Mouse (Mus musculus): ENCODE measurements around the gene Esr1.

Gene Esr1

DNA sequence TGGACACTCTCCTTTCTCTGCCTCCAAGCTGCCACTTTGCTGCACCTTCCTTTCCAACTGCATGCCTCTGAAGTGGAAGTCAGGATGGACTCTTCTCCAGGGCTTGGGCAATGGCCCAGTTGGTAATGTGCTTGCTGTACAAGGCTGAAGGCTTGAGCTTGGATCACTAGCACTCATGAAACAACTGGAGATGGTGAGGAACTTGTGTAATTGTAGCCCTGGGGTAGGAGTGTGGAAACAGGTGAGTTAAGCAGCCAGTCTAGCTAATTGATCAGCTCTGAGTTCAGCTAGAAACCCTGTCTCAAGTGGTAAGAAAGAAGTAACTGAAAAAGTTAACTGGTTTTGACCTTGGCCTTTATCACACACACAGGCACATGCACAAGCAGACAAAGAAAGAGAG lies 229.6 kb downstream of the Esr1 start:
- DNase-seq (ENCODE audit: low spot score) = no peak

DNA sequence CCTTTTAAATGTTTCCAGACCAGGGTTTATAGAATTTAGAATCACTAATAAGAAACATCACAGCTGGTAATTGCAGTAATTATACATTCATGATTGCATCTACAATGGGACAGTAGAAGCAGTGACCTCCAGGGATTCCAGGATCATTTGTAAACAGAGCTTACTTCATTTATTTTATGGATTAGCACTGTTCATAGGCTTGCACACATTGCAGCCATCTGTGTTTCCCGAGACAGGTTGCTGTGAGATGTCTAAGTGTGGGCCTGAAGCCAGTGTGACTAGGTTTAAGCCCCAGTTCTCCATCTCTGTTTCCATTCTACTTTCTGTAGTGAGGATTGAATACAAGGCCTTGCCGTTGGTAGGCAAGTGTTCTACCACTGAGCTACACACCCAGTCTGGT lies 236.1 kb downstream of the Esr1 start:
- DNase-seq (ENCODE audit: low spot score) = no peak

DNA sequence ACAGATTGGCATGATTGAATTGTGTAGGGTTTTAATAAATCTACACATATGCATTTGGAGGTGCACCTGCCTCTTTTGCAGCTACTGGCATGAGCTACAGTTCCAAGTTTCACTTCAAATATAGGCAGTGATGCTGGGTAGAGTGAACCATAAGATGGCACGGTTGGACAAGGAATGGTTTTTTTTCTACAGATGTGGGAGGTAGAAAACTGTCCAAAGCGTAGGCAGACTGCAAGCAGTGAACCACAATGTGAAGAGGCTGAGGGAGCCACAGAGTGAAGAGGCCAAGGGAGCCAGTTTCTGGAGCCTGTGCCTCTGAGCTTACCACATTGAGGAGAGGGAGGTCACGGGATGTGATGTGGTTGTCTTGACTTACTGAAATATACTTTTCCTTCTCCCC lies 238.5 kb downstream of the Esr1 start:
- DNase-seq (ENCODE audit: low spot score) = no peak

DNA sequence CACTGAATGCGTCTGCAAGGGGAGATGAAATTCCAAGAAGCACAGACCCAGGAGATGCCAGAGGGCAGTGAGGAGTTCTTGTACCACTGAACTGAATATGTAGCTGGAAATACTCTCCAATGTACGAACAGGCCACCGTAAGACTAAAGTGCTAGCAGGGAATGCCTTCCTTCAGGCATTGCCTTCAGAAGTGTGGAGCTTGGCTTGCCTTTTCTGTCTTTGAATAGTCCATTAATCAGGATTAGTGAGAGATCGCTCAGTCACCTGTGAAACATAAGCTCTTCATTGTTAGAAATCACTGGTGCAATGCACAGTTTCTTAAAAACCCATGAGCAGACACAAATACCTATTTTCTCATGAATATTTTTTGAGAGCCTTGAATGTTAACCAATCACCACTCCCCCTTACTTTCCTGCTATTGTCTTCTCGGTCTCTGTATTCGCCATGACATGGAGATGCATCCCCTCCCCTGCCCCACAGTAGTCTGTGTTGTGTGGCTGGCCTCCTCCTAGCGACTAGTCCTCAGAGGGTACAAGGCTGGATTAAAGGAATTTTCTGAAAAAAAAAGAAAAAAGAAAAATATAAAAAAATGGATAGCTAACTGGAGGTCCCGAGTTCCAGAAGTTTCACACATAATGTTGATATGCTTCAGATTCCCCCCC lies 263.8 kb downstream of the Esr1 start:
- no peak for DNase-seq (ENCODE audit: low spot score)

DNA sequence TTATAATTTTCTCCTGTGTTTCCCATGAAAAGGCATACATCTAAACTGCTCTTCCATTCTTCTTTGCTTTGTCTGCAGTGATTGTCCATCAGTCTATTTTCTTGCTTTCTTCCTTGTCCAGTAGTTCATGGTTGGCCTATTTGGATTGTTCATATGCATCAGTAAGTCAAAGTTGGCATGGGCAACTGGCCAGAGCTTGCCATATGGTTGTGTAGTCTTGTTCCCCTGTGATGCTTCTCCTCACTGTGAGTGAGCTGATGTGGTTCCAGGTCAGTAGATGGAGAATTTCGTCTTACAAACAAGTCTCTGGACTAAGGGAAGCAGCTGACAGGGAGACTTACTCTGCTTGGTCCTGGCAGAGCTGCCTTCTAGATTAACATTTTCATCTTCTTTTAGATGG lies 270.0 kb downstream of the Esr1 start:
- no peak for DNase-seq (ENCODE audit: low spot score)

DNA sequence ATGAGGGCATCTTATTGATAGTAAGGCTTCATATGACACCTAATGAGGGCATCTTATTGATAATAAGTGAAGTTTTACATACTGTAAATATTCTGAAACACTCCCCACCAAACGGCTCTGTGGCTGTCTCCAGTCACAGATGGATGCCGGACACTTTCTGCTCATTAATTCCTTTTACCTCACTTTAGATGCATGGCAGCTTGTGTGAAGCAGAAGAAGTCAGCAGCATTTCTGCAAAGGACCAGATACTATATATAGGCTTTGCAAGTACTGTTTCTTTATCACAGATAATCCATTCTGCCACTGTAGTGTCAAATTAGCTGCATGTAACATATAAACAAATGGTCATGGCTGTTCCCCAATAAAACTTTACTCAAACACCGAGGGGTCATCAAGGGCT lies 274.1 kb downstream of the Esr1 start:
- no peak for DNase-seq (ENCODE audit: low spot score)

DNA sequence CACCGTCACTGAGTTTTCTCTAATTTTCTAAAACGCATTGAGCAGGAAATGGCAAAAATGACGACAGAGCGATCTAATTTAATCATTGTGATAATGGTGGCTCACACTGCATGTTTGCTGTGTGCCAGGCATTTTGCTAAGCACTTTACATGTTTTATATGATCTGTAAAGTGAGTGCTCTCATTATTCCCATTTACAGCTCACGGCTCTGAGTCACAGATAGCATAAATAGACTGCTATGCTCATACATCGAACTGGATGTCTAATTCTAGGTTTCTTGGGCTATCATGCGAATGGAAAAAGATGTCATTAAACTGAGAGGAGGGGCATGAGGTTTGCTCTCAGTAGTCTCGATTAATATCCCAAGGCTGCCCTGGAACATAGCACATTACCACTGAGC lies 274.6 kb downstream of the Esr1 start:
- DNase-seq (ENCODE audit: low spot score) = no peak

DNA sequence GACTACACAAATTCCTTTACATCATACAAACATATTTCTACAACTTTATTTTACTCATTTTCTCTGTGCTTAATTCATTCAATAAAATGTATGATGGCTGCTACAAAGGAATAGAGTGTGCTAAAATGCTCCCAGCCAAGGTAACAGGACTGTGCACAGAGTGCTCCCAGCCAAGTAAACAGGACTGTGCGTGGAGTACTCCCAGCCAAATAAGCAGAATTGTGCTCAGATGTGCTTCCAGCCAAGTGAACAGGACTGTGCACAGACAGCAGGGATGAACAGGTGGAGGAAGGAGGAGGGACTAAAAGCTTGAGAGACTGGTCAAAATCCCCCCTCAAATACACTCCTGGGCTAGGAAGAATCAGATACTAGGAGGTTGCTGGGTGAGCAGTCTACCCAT lies 282.1 kb downstream of the Esr1 start:
- no peak for DNase-seq (ENCODE audit: low spot score)

DNA sequence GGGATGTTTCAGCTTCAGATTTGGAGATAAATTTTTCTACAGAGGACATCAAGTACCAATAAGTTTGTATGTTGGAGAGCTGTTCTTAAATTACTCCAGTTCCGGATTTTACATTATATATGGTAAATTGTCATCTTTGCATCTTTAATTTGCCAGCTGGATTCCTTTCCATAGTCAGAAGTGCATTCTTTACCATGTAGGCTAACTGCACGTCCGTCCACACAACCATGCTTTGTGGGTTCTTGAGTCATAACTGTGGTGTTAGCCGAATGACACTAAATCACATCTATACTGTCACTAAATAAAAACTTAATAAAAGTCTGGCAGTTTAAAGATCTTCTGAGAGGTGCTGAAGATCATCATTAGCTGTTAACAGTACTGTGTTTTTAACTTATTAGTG lies 286.4 kb downstream of the Esr1 start:
- DNase-seq (ENCODE audit: low spot score) = no peak

DNA sequence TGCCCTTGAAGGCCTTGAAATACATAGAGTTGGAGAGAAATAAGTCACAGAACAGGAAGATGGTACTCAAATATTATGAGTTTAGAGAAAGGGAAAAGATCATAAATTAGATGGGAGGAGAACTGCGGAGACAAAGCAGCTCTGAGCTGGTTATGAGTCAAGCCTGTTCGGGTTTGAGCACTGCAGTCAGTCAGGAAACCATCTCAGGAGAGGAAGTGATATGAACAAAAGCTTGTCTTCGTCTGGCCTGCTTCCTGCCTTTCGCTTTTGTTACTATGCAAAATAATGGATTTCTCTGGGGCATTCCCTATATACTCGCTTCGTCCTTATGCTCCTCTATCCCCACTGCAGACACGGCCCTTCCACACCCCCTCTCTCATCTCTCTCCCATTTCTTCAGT lies 288.9 kb downstream of the Esr1 start:
- DNase-seq (ENCODE audit: low spot score) = no peak

DNA sequence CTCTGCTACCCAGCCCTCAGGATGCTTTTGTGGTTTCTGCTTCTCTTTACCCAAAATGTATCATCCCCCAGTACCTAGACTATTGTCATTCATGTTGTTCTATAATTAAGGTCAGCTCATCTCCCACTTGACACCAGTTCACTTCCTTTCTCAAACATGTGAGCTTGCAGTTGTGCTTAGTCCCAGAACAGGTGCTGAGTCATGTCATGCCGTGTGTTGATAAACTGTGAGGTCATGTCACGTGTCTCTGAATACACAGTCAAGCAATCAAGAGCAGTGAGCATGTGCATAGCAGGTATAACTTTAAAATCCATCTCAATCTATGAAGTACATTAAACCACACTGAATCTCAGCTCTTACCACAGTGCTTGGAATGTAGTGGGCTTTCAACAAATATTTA lies 297.9 kb downstream of the Esr1 start:
- no peak for DNase-seq (ENCODE audit: low spot score)

DNA sequence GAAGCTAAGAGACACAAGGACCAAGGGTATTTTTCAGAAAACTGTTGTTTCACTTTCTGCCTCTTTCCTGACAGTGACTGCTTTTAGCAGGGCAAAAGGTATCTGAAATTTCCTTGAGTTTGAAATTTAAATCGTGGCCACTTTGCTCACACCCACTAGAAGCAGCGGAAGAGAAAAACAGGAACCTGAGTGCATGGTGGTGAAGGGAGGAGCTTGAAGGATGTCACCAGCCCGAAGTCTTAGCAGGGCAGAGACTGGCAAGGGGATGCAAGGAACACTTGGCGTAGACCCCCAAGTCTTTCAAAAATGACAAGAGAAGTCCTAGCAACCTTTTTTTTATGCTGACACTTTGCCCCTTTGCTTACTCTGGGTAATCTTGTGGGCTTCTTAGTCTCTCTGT lies 299.1 kb downstream of the Esr1 start:
- DNase-seq (ENCODE audit: low spot score) = no peak

DNA sequence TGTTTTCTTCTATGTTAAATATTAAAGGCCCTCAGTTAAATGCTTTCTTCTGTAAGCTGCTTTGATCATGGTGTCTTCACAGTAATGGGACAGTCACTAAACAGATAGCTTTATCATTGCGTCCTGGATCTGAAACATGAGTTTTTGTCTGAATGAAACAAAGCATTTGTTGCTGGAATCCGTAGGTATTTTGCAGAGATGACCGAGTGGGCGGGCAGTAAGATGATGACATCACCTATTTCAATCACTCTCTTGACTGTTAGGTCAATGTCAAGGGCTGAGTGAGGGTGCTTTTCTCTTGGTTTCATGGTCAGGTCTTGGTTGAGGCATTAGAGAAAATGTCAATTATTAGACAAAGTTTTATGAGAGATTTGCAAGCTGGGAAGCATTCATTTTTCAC lies 307.7 kb downstream of the Esr1 start:
- no peak for DNase-seq (ENCODE audit: low spot score)

DNA sequence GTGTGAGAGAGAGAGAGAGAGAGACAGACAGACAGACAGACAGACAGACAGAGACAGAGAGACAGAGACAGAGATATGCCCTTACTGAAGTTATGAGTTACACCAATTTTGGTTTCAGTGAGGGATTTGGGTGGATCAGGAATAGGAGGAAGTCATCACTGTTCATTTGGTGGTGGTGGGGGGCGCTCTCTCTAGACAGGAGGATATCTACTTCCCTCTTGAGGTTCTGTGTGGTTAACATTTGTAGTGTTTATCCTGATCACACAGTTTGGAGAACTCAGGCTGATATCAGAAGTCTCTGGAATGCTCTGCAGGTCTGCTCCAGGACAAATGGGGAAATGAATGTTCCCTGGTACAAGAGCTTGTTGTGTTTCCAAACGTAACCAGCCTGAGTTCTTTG lies 312.2 kb downstream of the Esr1 start:
- no peak for DNase-seq (ENCODE audit: low spot score)

DNA sequence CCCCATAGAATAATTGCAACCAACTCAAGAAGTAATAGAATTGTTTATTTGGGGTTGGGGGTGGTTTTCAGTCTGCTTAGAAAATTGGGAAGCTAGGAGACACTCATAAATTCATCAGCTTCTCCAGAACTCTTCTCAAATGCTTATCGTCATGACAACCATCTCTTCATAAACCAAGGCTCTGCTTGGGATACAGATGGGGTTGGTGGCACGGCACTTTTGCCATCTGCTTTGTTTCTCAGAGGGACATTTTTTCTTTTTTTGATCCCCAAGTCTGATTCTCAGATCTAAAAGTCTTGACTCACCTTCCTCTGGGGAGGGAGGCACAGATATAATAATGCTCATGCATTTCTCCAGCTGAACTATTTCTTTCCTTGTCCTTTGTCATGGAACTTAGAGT lies 313.0 kb downstream of the Esr1 start:
- no peak for DNase-seq (ENCODE audit: low spot score)

DNA sequence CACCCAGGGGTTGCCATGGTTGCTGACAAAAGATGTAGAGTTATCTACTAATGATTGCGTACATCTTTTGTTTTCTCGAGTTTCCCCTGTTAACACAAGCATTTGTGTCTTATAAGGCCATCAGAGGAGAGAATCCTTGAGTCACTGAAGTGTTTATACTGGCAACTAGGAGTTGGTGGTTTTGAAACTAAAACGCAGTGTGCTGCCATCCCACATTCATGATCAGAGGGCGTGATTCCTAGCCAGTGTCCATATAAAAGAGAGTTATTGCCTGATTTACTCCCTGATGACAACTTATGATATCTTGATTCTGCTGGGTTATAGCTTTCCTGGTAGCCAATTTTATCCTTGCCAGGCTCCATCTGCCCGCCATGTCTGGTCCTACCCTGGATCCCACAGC lies 331.8 kb downstream of the Esr1 start:
- no peak for DNase-seq (ENCODE audit: low spot score)

DNA sequence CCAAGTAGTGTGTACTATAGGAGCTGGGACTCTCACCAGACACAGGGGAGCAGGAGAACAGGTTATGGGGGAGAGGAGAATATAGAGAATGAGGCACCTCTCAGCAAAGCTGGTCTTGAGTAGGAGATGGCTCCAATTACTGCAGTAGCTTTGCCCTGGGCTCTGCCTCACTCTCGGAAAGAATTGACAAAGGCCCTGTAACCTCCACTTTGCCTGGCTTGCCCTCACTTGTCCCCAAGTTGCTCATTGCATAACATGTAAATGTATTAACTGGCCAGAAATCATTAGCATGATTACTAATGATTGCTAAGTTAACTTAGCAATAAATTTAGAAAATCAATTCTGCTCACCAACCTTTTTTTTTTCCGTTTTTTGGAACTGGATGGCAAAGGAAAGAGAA lies 333.3 kb downstream of the Esr1 start:
- DNase-seq (ENCODE audit: low spot score) = no peak

DNA sequence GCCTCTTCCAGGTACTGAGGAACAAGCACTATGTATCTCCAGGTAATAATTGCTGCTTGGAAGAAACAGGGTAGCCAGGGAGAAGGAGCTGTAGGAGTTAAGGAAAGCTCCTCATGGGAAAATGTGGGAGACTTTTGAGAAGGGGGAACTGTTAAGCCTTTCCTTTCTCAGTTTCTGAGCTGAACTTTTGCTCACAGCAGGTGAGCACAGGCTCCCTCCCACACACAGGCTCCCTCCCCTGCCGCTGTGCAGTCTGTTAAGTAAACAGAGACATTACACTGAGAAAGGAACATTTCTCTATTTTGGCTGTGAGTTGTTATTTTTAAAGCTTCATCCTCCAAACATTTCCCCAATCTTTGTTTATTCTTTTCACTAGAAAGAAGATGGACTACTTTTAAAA lies 354.4 kb downstream of the Esr1 start:
- DNase-seq (ENCODE audit: low spot score) = no peak

DNA sequence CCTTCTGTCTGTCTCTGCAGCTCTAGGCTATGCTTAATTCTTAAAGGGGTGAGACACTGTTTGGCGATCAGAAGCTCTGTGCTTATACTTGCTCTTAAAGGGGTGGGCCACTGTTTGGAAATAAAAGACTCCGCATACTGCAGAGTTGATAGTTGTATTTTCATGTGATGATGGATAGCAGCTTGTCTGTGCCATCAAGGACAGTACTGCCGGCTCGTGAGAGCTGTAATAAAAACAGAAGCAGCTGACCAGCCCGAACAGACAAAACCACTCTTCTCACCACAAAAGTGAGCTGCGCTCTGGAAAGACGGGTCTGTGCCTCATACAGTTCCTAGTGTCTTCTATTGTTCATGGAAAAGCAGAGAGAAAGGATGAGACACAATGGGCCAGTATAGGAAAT lies 359.8 kb downstream of the Esr1 start:
- DNase-seq (ENCODE audit: low spot score) = no peak

DNA sequence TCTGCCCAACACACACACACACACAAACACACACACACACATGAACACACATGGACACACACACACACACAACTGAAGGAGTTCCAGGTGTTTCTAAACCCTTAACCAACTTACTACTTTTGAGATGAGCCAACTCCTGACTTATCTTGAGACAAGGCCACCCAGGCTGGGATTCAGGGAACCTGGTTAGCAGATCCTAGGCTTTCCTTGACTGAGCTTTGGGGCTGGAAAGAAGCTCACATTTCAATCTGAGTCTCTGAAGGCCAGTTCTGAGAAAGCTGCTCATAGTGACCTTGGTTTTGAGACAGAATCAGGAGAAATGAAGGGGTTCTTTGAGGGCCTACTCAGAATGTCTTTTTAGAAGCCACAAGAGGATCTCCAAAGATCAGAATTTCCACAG lies 360.2 kb downstream of the Esr1 start:
- no peak for DNase-seq (ENCODE audit: low spot score)

DNA sequence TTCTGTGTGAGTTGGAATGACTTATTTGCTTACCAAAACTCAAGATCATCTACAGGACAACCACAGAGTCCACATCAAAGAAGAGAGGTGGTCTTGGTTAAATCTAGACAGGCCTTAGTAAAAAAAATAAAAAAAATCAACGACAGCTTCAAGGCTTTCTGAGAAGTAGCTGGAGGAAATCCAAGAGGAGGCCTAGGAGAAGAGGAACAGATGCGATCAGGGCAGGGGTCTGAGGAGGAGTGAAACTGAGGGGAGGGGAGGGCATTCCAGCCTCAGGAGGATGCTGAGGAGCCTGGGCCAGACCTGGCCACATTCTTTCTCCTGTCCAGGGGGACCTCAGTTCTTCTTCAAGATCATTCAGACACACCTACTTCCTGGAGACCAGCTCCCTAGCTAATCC lies 360.6 kb downstream of the Esr1 start:
- no peak for DNase-seq (ENCODE audit: low spot score)

DNA sequence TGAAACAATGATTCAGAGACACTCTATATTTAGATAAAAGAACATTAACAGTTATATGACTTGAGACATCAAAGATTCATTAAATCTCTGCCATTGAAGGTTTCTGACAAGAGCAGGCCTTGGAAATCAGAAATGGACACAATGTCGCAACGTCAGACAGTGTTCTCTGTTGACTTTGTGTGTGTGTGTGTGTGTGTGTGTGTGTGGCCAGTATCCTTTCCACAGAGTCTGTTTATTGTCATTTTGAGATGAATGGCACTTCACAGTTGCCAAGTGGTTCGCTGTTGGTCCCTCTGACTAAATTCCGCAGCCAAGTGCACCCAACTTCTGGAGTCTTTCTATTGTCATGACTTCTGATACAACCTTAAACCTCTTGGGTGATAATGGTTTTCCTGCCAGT lies 362.9 kb downstream of the Esr1 start:
- no peak for DNase-seq (ENCODE audit: low spot score)

DNA sequence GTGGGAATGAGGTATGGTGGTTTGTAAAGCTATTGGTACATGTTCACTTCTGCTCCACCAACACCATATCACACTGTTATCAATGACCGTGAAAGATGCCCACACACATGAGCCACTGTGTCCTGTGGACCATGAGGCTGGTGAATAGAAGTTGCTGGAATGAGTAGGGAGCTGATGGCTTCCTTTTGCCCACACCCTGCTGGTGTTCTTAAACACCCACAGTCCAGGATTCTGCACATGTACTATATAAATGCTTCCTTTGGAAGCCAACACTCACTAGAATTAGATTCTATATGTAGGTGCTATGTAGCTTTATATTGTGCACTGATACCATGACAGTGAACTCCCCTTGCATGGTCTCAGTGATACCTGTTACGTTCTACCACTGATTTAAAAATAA lies 365.2 kb downstream of the Esr1 start:
- DNase-seq (ENCODE audit: low spot score) = no peak

DNA sequence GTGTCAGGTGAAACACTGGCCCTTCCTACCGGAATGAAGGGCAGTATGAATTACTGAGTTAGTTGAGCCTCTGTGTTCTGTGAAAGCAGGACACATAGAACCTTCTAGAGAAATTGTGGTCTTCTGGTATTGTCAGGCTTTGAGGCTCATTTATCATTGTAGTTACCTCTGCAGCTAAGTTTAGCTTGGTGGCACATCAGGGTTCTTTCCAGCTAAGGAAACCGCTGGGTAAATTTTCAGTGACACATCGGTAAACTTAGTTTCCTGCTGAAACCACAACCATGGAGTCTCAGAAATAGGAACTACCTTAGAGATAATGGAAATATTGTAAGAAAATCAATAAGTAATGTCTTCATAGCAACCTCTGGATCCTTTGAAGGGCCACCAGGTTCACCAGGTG lies 366.0 kb downstream of the Esr1 start:
- no peak for DNase-seq (ENCODE audit: low spot score)

DNA sequence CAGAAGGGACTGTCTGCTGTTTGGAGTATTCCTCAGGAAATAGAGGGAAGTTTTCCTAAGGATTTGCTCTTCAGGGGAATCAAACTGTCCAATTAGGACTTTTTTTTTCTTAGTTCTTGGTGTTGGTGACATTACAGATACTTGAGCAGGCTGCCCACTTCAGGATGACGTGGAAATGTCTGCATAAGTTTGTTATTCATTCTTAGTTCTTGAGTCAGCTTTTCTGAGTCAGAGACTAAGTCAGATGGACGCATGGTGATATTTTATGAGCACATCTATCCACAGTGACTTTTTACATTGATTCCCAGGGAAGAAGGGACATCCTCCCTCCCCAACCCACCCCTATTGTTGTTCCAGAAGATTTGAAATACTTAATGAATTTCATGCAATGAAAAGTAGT lies 372.5 kb downstream of the Esr1 start:
- no peak for DNase-seq (ENCODE audit: low spot score)

Measured in ovary, postnatal 10 days (tissue).